Mouse (Mus musculus): ENCODE results near the gene Epha1. TPM values are rescaled to one million over a fixed set of nuclear protein-coding genes. Genes with fewer than 3 reads are reported as not detected.

Gene Epha1
- total and polyA plus RNA-seq, 3 experiments = 0.04 TPM; not detected in 2

GRCm38 (mm10) chr6:42399938-42400337 is 26.9 kb upstream of the Epha1 start, which contains the start of gene Tas2r143:
Tas2r143 (plus strand) TSS chr6:42400238.
- no peak within 1 kb of the TSS for H3K4me3 ChIP-seq (ENCODE audit: control insufficient read depth in 1 of 2, insufficient read depth in 1 of 2, low read depth in 2 of 2, low read length in 2 of 2)
- DNase-seq (ENCODE audit: low read depth, low spot score) = no peak
- TF ChIP-seq CTCF (IDR thresholded peaks at IDR 0.05 in 2 of 3, conservative IDR thresholded peaks at IDR 0.05 in 1 of 3; ENCODE audit: control insufficient read depth in 1 of 3, insufficient read depth in 1 of 3, low read depth in 2 of 3, low read length in 3 of 3, poor library complexity in 1 of 3, severe bottlenecking in 1 of 3) (no peak), MYB (IDR thresholded peaks at IDR 0.05; ENCODE audit: low read depth, low read length) (no peak), ETS1 (IDR thresholded peaks at IDR 0.05; ENCODE audit: low read depth, low read length) (no peak), JUND (IDR thresholded peaks at IDR 0.05; ENCODE audit: low read depth, low read length) (no peak), UBTF (IDR thresholded peaks at IDR 0.05; ENCODE audit: borderline replicate concordance, insufficient read depth, low read depth, low read length) (no peak), EP300 (IDR thresholded peaks at IDR 0.05; ENCODE audit: low read depth in 1 of 2, low read length in 2 of 2) (no peak), POLR2AphosphoS5 (IDR thresholded peaks at IDR 0.05; ENCODE audit: borderline replicate concordance, low read depth, low read length) (no peak), MXI1 (IDR thresholded peaks at IDR 0.05; ENCODE audit: low read depth, low read length) (no peak), ELF1 (IDR thresholded peaks at IDR 0.05; ENCODE audit: low read depth, low read length) (no peak)
- peaks cover 0 to 11% of the 10 kb centered on the region in 2 experiments; a peak in 2 of 4 replicates for H3K36me3 ChIP-seq (ENCODE audit: control insufficient read depth in 1 of 2, insufficient read depth in 2 of 2, low read length in 2 of 2)
- peaks cover 0 to 2% of the 10 kb centered on the region in 2 experiments; a peak in 1 of 4 replicates for H3K27me3 ChIP-seq (ENCODE audit: control insufficient read depth in 1 of 2, insufficient read depth in 2 of 2, low read length in 2 of 2)
- H3K4me1 ChIP-seq (ENCODE audit: control insufficient read depth in 1 of 2, insufficient read depth in 2 of 2, low read length in 2 of 2) = peaks cover 2 to 11% of the 10 kb centered on the region in 2 experiments; a peak in 3 of 4 replicates
- no peaks in the 10 kb centered on the region for H3K9me3 ChIP-seq (replicated peaks; ENCODE audit: insufficient read depth, low read length)
- no peak within 1 kb of the TSS for H3K27ac ChIP-seq (ENCODE audit: control insufficient read depth, low read depth, low read length)
- H3K9ac ChIP-seq (ENCODE audit: control insufficient read depth, low read depth, low read length, poor library complexity, severe bottlenecking) = no peak within 1 kb of the TSS
- H3K79me2 ChIP-seq (ENCODE audit: control insufficient read depth, insufficient read depth, low read length, poor library complexity) = no peaks in the 10 kb centered on the region

DNA sequence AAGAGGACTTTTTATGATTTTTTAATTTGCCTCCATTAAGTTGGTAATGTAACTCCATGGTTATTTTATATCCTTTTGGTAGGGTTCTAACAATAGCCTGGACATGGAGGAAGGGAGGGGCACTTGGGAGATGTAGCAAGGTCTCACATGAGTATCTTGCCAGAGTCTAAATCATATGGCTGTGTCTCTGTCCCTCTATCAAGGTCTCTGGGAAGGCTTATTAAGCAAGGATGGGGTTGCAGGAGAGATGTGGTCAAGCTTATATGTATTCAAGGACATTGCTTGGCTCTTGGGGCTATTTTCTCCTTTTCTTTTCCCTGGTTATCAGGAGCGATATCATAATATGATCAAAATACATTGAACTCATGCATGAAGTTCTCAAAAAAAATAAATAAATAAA is 25.9 kb upstream of the Epha1 start:
- Histone ChIP-seq H3K9ac (ENCODE audit: control insufficient read depth, low read depth, low read length, poor library complexity, severe bottlenecking) (no peak overlapping the region), H3K36me3 (ENCODE audit: control insufficient read depth in 1 of 2, insufficient read depth in 2 of 2, low read length in 2 of 2) (peaks cover 0 to 11% of the 10 kb centered on the region in 2 experiments; a peak in 2 of 4 replicates), H3K4me3 (ENCODE audit: control insufficient read depth in 1 of 2, insufficient read depth in 1 of 2, low read depth in 2 of 2, low read length in 2 of 2) (no peak overlapping the region), H3K79me2 (ENCODE audit: control insufficient read depth, insufficient read depth, low read length, poor library complexity) (no peaks in the 10 kb centered on the region), H3K27ac (ENCODE audit: control insufficient read depth, low read depth, low read length) (no peak overlapping the region), H3K27me3 (ENCODE audit: control insufficient read depth in 1 of 2, insufficient read depth in 2 of 2, low read length in 2 of 2) (peaks cover 0 to 4% of the 10 kb centered on the region in 2 experiments; a peak in 2 of 4 replicates), H3K9me3 (replicated peaks; ENCODE audit: insufficient read depth, low read length) (no peaks in the 10 kb centered on the region), H3K4me1 (ENCODE audit: control insufficient read depth in 1 of 2, insufficient read depth in 2 of 2, low read length in 2 of 2) (peaks cover 2 to 11% of the 10 kb centered on the region in 2 experiments; a peak in 3 of 4 replicates)
- no peak for DNase-seq (ENCODE audit: low read depth, low spot score)
- TF ChIP-seq MYC (IDR thresholded peaks at IDR 0.05; ENCODE audit: low read depth, low read length) = no peak
- no peak for TF ChIP-seq POLR2AphosphoS5 (IDR thresholded peaks at IDR 0.05; ENCODE audit: borderline replicate concordance, low read depth, low read length)
- TF ChIP-seq TCF12 (IDR thresholded peaks at IDR 0.05; ENCODE audit: low read depth, low read length) = no peak
- TF ChIP-seq ZMIZ1 (IDR thresholded peaks at IDR 0.05; ENCODE audit: low read depth, low read length) = no peak
- no peak for TF ChIP-seq RCOR1 (IDR thresholded peaks at IDR 0.05; ENCODE audit: low read depth, low read length)
- TF ChIP-seq NRF1 (IDR thresholded peaks at IDR 0.05; ENCODE audit: insufficient read depth, low read depth, low read length, poor library complexity, severe bottlenecking) = no peak

All from MEL (cell line).